Mouse (Mus musculus) MEL (cell line): Measurements from ENCODE around the gene Lcmt2. TPM values are rescaled to one million over a fixed set of nuclear protein-coding genes. Genes with fewer than 3 reads are reported as not detected.

Source experiments
- DNase-seq: peaks from one replicate; pipeline ENCODE4 v3.0.0; 2011; ENCODE audit warnings: low read depth, low spot score
- H3K27ac ChIP-seq: 2 replicates; pipeline ENCODE4 v1.5.1; 2012; ENCODE audit warnings: low read depth, mild to moderate bottlenecking, control low read depth, low read length, moderate library complexity; ENCODE audit not compliant: control insufficient read depth
- H3K27me3 ChIP-seq, 2 experiments: fragments of 150-350 bp in 1 of 2; sonication (generic) in 1 of 2; 2 replicates each; pipeline ENCODE4 v1.6.1; 2012; ENCODE audit warnings: low read length in 2 of 2, mild to moderate bottlenecking in 2 of 2, improper control_type of control experiment in 1 of 2, moderate library complexity in 1 of 2; ENCODE audit not compliant: insufficient read depth in 2 of 2, control insufficient read depth in 1 of 2
- H3K36me3 ChIP-seq, 2 experiments: 2 replicates each; pipeline ENCODE4 v1.6.1; 2012 to 2014; ENCODE audit warnings: low read length in 2 of 2, improper control_type of control experiment in 1 of 2, inconsistent platforms in 1 of 2, mild to moderate bottlenecking in 1 of 2; ENCODE audit not compliant: insufficient read depth in 2 of 2, control insufficient read depth in 1 of 2
- H3K4me1 ChIP-seq, 2 experiments: fragments of 150-350 bp in 1 of 2; sonication (generic) in 1 of 2; 2 replicates each; pipeline ENCODE4 v1.6.1; 2012; ENCODE audit warnings: low read length in 2 of 2, improper control_type of control experiment in 1 of 2, mild to moderate bottlenecking in 1 of 2; ENCODE audit not compliant: insufficient read depth in 2 of 2, control insufficient read depth in 1 of 2
- H3K4me3 ChIP-seq, 2 experiments: fragments of 150-350 bp in 1 of 2; sonication (generic) in 1 of 2; 2 replicates each; pipeline ENCODE4 v1.5.1; 2012; ENCODE audit warnings: low read depth in 2 of 2, low read length in 2 of 2, mild to moderate bottlenecking in 2 of 2, moderate library complexity in 2 of 2, control low read depth in 1 of 2, improper control_type of control experiment in 1 of 2; ENCODE audit not compliant: control insufficient read depth in 1 of 2, insufficient read depth in 1 of 2
- H3K79me2 ChIP-seq: 2 replicates; pipeline ENCODE4 v1.6.1; 2012; ENCODE audit warnings: mild to moderate bottlenecking, low read length, moderate library complexity; ENCODE audit not compliant: control insufficient read depth, poor library complexity, insufficient read depth
- H3K9ac ChIP-seq: 2 replicates; pipeline ENCODE4 v1.6.1; 2012; ENCODE audit warnings: low read depth, mild to moderate bottlenecking, control low read depth, low read length, moderate library complexity; ENCODE audit not compliant: control insufficient read depth, poor library complexity, severe bottlenecking
- H3K9me3 ChIP-seq: fragments of 150-350 bp; sonication (generic); replicated peaks from 2 replicates; pipeline ENCODE4 v1.6.1; 2012; ENCODE audit warnings: mild to moderate bottlenecking, low read length, improper control_type of control experiment, moderate library complexity; ENCODE audit not compliant: insufficient read depth
- BHLHE40 ChIP-seq: IDR thresholded peaks from 2 replicates; pipeline ENCODE4 v1.6.1; 2012; ENCODE audit warnings: low read depth, mild to moderate bottlenecking, inconsistent platforms, low read length, improper control_type of control experiment, borderline replicate concordance
- EP300 ChIP-seq, 2 experiments: IDR thresholded peaks; 2 replicates each; pipeline ENCODE4 v1.6.1; 2011; ENCODE audit warnings: improper control_type of control experiment in 2 of 2, low read length in 2 of 2, low read depth in 1 of 2, mild to moderate bottlenecking in 1 of 2
- MXI1 ChIP-seq: IDR thresholded peaks from 2 replicates; pipeline ENCODE4 v1.6.1; 2011; ENCODE audit warnings: mild to moderate bottlenecking, low read depth, low read length, improper control_type of control experiment
- NELFE ChIP-seq: IDR thresholded peaks from 2 replicates; pipeline ENCODE4 v1.6.1; 2011; ENCODE audit warnings: low read depth, low read length, improper control_type of control experiment
- polyA plus RNA-seq, 2 experiments: library from polyadenylated mRNA; stranded (reverse) in 1 of 2; unstranded in 1 of 2; fragments of >175 nt in 1 of 2; fragments of >200 nt in 1 of 2; gene quantifications; 2 replicates each; pipeline versions ENCODE4 v1.2.1 to v1.2.4; 2012; ENCODE audit warnings: low replicate concordance in 2 of 2, low read depth in 1 of 2; ENCODE audit not compliant: insufficient read length in 2 of 2, insufficient read depth in 1 of 2, missing spikeins in 1 of 2
- total RNA-seq: library from RNA; depleted of rRNA; stranded (reverse); fragments of 300-350 nt; gene quantifications from 2 replicates; pipeline ENCODE4 v1.2.3, GENCODE M21; 2012; rRNA removed

Gene Lcmt2
- total and polyA plus RNA-seq, 3 experiments: 12.9 to 13.2 TPM; not detected in 1

GRCm38 (mm10) chr2:121085480-121086185 lies 54.8 kb downstream of the Lcmt2 start, which contains the start of gene Tgm5:
Tgm5 (minus strand) TSS chr2:121085841.
- H3K9me3 ChIP-seq: no peaks in the 10 kb centered on the region
- H3K27me3 ChIP-seq: peaks cover 0 to 4% of the 10 kb centered on the region in 2 experiments; a peak in 1 of 4 replicates
- no peak within 1 kb of the TSS for H3K9ac ChIP-seq
- no peak within 1 kb of the TSS for H3K4me3 ChIP-seq
- H3K79me2 ChIP-seq: no peaks in the 10 kb centered on the region
- DNase-seq: no peak
- H3K36me3 ChIP-seq: no peaks in the 10 kb centered on the region
- TF ChIP-seq NELFE: no peak
- no peak for TF ChIP-seq BHLHE40
- no peak within 1 kb of the TSS for H3K27ac ChIP-seq
- H3K4me1 ChIP-seq: peaks cover 0 to 2% of the 10 kb centered on the region in 2 experiments; a peak in 1 of 4 replicates

GRCm38 (mm10) chr2:121082626-121083025 lies 57.8 kb downstream of the Lcmt2 start:
- Histone ChIP-seq H3K9me3 (no peaks in the 10 kb centered on the region), H3K27ac (no peak overlapping the region), H3K4me1 (peaks cover 0 to 4% of the 10 kb centered on the region in 2 experiments; a peak in 1 of 4 replicates), H3K9ac (no peak overlapping the region), H3K36me3 (no peaks in the 10 kb centered on the region), H3K79me2 (no peaks in the 10 kb centered on the region), H3K4me3 (no peak overlapping the region), H3K27me3 (peaks cover 0 to 2% of the 10 kb centered on the region in 2 experiments; a peak in 1 of 4 replicates)
- TF ChIP-seq EP300 (IDR thresholded peaks at IDR 0.05; ENCODE audit: low read depth in 1 of 2, low read length in 2 of 2) (peak in 1 of 2 experiments; percentile 30; a peak in 2 of 4 replicates), MXI1 (no peak)
- peak; percentile 57 for DNase-seq

Other genes starting within 250 kb of the Lcmt2 start
- 11.4 and 12.8 TPM in 2 replicates for gene Ubr1, start 169.9 kb downstream of the Lcmt2 start, total RNA-seq
- 10 to 100 TPM in 1 of 2 experiments, not detected in 1; 27.8 TPM for gene Ubr1, start 169.9 kb downstream of the Lcmt2 start, polyA plus RNA-seq
- 1.8 and 2.0 TPM in 2 replicates for gene Tmem62, start 163.6 kb downstream of the Lcmt2 start, total RNA-seq
- gene Tmem62, start 163.6 kb downstream of the Lcmt2 start, polyA plus RNA-seq: 1 to 10 TPM in 1 of 2 experiments, not detected in 1; 2.9 TPM
- 24.6 and 25.7 TPM in 2 replicates for gene Ccndbp1, start 132.2 kb downstream of the Lcmt2 start, total RNA-seq
- gene Ccndbp1, start 132.2 kb downstream of the Lcmt2 start, polyA plus RNA-seq: 100 to 1,000 TPM in 1 of 2 experiments, 10 to 100 TPM in 1; 26.1 to 250 TPM
- 0.69 and 2.9 TPM in 2 replicates for gene Epb42, start 103.6 kb downstream of the Lcmt2 start, total RNA-seq
- gene Epb42, start 103.6 kb downstream of the Lcmt2 start, polyA plus RNA-seq: 1 to 10 TPM in 1 of 2 experiments, not detected in 1; 2.3 TPM
- not detected in 2 replicates for gene Tgm5, start 54.8 kb downstream of the Lcmt2 start, total RNA-seq
- gene Tgm5, start 54.8 kb downstream of the Lcmt2 start, polyA plus RNA-seq: not detected
- gene Tgm7, start 30.9 kb downstream of the Lcmt2 start, total RNA-seq: not detected in 2 replicates
- not detected for gene Tgm7, start 30.9 kb downstream of the Lcmt2 start, polyA plus RNA-seq
- 9.3 and 10.8 TPM in 2 replicates for gene Adal, start 225 bp downstream of the Lcmt2 start, total RNA-seq
- 100 to 1,000 TPM in 1 of 2 experiments, 10 to 100 TPM in 1; 12.1 to 101 TPM for gene Adal, start 225 bp downstream of the Lcmt2 start, polyA plus RNA-seq
- 27.9 and 31.3 TPM in 2 replicates for gene Tubgcp4, start 30.0 kb upstream of the Lcmt2 start, total RNA-seq
- 10 to 100 TPM in 1 of 2 experiments, not detected in 1; 38.9 TPM for gene Tubgcp4, start 30.0 kb upstream of the Lcmt2 start, polyA plus RNA-seq
- gene Zscan29, start 30.5 kb upstream of the Lcmt2 start, total RNA-seq: 6.5 and 6.7 TPM in 2 replicates
- gene Zscan29, start 30.5 kb upstream of the Lcmt2 start, polyA plus RNA-seq: 100 to 1,000 TPM in 1 of 2 experiments, 10 to 100 TPM in 1; 10.2 to 199 TPM
- gene Trp53bp1, start 130.8 kb upstream of the Lcmt2 start, total RNA-seq: 13.4 and 16.6 TPM in 2 replicates
- 100 to 1,000 TPM in 1 of 2 experiments, 10 to 100 TPM in 1; 37.3 to 160 TPM for gene Trp53bp1, start 130.8 kb upstream of the Lcmt2 start, polyA plus RNA-seq
- gene Map1a, start 148.9 kb upstream of the Lcmt2 start, total RNA-seq: 0.77 and 2.6 TPM in 2 replicates
- gene Map1a, start 148.9 kb upstream of the Lcmt2 start, polyA plus RNA-seq: 1 to 10 TPM in 1 of 2 experiments, not detected in 1; 9.4 TPM
- gene Ppip5k1, start 214.7 kb upstream of the Lcmt2 start, total RNA-seq: 8.7 and 10.4 TPM in 2 replicates
- gene Ppip5k1, start 214.7 kb upstream of the Lcmt2 start, polyA plus RNA-seq: 10 to 100 TPM in 1 of 2 experiments, not detected in 1; 14.8 TPM
- gene Ckmt1, start 217.1 kb upstream of the Lcmt2 start, total RNA-seq: not detected in 2 replicates
- gene Ckmt1, start 217.1 kb upstream of the Lcmt2 start, polyA plus RNA-seq: not detected
- not detected in 2 replicates for gene Strc, start 246.5 kb upstream of the Lcmt2 start, total RNA-seq
- gene Strc, start 246.5 kb upstream of the Lcmt2 start, polyA plus RNA-seq: not detected